Mouse (Mus musculus): ENCODE measurements around the gene Ddrgk1. TPM values are rescaled to one million over a fixed set of nuclear protein-coding genes. Genes with fewer than 3 reads are reported as not detected.

Ddrgk1 gene
- polyA plus RNA-seq, 1 experiment from 2014 or later = 138 TPM

DNA sequence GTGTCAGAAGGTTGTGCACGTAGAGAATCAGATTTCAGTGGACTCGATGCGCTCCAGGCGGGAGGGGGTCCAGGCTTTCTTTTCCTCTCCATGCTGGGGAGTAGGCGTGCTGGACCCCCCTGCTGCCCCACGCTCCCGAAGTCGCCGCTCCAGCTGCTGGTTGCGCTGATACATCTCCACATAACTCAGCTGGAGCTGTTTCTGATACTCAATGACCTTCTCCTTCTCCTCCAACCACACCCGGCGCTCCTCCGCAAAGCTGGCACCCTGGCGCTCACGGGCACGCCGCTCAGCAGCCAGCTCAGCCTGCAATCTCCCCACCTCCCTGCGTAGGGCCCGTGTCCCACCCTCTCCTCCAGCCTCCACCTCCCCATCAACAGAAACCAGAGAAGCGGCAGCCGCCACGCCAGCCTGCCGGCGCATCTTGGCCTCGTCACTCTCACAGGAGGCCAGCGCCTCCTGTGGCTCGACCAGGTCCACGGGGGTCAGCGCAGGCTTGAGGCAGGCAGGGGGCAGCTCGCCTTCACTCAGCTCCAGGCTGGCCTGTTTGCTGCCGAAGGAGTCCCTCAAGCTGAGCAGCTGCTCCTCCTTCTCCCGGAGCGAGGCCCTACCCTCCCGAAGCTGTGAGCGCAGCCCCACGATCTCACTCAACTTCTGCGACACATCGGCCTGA lies 29.6 kb downstream of the Ddrgk1 start:
- DNase-seq (ENCODE audit: low read depth, low spot score) = no peak
- no peak for TF ChIP-seq CTCF (IDR thresholded peaks at IDR 0.05)
- ATAC-seq = no peak
- H3K27me3 ChIP-seq = no peaks in the 10 kb centered on the region
- POLR2A ChIA-PET = no interaction called here
- in situ Hi-C loops (cut with MboI; ENCODE audit: low pct_unique_long_range_greater_than_20kb) = no loop called here
- CTCF ChIA-PET = no interaction called here

DNA sequence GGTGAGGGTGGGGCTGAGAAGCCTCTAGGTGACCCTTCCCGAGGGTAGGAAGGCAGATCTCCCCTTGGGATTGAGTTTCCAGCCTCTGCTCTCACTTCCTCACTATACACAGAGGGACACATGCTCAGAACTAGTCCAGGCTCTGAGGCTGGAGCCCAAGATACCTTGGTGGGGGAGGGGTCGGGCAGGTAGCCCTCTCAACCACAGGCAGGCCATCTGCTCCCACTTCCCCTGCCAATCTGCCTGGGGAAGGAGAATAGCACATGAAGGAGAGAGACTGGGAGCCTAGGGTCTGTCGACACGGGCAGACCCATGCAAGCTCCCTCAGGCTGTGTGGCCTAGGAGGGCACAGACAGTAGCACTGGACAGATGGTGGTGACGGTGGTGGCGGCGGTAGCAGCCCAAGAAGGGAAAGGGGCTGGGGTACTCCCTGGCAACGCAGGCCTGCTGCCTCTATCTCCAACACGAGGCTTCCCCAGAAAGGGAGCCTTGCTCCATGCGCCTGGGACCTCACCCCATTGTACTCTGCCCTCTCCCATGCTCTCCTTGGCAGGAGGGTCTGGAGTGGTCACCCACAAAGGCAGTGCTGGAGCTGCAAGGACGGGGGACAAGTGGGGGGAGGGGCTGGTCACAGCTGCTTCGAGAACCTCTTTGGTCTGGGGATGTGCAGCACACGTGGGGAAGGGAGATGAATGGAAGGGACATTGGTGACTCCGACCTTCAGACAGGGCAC lies 30.3 kb downstream of the Ddrgk1 start:
- DNase-seq (ENCODE audit: low read depth, low spot score) = no peak
- TF ChIP-seq CTCF (IDR thresholded peaks at IDR 0.05) = no peak
- POLR2A ChIA-PET = no interaction called here
- ATAC-seq = no peak
- H3K27me3 ChIP-seq = no peaks in the 10 kb centered on the region
- in situ Hi-C loops (cut with MboI; ENCODE audit: low pct_unique_long_range_greater_than_20kb) = no loop called here
- CTCF ChIA-PET = no interaction called here

GRCm38 (mm10) chr2:130632887-130633675 lies 31.4 kb downstream of the Ddrgk1 start:
- in situ Hi-C loops (cut with MboI; ENCODE audit: low pct_unique_long_range_greater_than_20kb) = no loop called here
- POLR2A ChIA-PET = interaction anchor here (0.6 to 0.7 kb wide), 2 partner anchors 9 to 24 kb away, joined by 3 to 4 read pairs; no protein-coding TSS in a partner anchor
- DNase-seq (ENCODE audit: low read depth, low spot score) (no peak), ATAC-seq (no peak)
- CTCF ChIA-PET = no interaction called here
- no peak for TF ChIP-seq CTCF (IDR thresholded peaks at IDR 0.05)
- H3K27me3 ChIP-seq = no peaks in the 10 kb centered on the region

DNA sequence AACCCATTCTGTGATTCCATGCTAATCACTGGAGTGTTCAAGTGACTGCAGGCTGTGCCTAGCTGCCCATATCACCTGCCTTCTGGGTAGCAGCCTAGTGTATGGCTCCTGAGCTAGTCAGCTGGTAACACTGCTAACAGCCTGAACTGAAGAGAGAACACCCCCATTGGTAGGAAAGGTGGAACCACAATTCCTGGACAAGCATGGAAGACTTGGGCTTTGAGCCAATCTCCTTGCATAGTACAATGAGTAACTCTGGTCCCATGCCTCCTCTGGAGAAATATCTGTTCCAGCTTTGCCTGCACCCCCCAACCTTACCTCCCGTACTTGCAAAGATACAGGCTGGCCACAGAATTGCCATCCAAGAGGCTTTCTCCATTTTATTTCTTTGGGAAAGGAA lies 32.0 kb downstream of the Ddrgk1 start:
- ChIA-PET CTCF (no interaction called here), POLR2A (interaction anchor here (0.6 to 0.7 kb wide), 2 partner anchors 10 to 23 kb away, joined by 3 to 4 read pairs; no protein-coding TSS in a partner anchor)
- no peak for ATAC-seq
- DNase-seq (ENCODE audit: low read depth, low spot score) = no peak
- H3K27me3 ChIP-seq = no peaks in the 10 kb centered on the region
- in situ Hi-C loops (cut with MboI; ENCODE audit: low pct_unique_long_range_greater_than_20kb) = no loop called here
- no peak for TF ChIP-seq CTCF (IDR thresholded peaks at IDR 0.05)

DNA sequence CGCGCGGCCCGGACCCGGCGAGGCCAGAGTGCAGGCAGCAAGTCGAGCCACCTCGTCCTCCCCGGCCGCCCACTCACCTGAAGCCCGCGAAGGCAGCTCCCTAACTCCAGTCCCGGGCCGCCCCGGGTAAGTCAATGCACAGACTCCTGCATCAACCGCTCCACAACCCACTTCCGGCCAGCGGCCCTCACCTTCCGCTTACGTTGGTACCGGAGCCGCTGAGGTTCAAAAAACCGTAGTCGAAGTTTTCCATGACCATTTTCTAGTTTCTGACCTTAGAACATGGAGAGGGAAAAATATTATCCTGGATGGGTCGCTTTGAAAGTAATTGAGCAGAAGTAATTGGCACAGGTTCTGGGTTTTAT lies 34.6 kb downstream of the Ddrgk1 start, which contains the start of the genes Fastkd5 and Ubox5:
TSS of gene Fastkd5 (minus strand) at position 189 of the 365 bp plus-strand sequence.
TSS of gene Ubox5 (minus strand) at position 200 of the 365 bp plus-strand sequence.
- in situ Hi-C loops (cut with MboI; ENCODE audit: low pct_unique_long_range_greater_than_20kb) = no loop called here
- TF ChIP-seq CTCF (IDR thresholded peaks at IDR 0.05) = no peak
- ATAC-seq (peak; percentile 61), DNase-seq (ENCODE audit: low read depth, low spot score) (no peak)
- CTCF ChIA-PET = no interaction called here
- H3K27me3 ChIP-seq = no peaks in the 10 kb centered on the region
- POLR2A ChIA-PET = no interaction called here

- peak; percentile 55 for ATAC-seq
- no peaks in the 10 kb centered on the region for H3K27me3 ChIP-seq
- ChIA-PET CTCF (no interaction called here), POLR2A (no interaction called here)
- in situ Hi-C loops (cut with MboI; ENCODE audit: low pct_unique_long_range_greater_than_20kb) = no loop called here
- DNase-seq (ENCODE audit: low read depth, low spot score) = no peak
- no peak for TF ChIP-seq CTCF (IDR thresholded peaks at IDR 0.05)
Observed at GRCm38 (mm10) chr2:130629080-130629838, 35.2 kb downstream of the Ddrgk1 start.

DNA sequence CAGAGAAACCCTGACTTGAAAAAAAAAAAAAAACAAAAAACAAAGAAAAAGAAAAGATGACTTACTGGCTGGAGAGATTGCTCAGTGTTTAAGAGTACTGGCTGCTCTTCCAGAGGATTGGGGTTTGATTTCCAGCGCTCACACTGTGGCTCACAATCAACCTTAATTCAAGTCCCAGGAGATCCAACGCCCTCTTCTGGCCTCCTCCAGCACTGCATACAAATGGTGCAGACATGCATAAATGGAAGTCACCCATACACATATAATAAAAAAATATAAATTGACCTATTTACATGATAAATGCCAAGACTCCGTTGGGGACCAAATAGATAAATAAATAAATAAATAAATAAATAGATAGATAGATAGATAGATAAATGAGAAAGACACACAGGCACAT lies 36.0 kb downstream of the Ddrgk1 start:
- no peak for TF ChIP-seq CTCF (IDR thresholded peaks at IDR 0.05)
- ATAC-seq = no peak
- in situ Hi-C loops (cut with MboI; ENCODE audit: low pct_unique_long_range_greater_than_20kb) = no loop called here
- DNase-seq (ENCODE audit: low read depth, low spot score) = no peak
- ChIA-PET CTCF (no interaction called here), POLR2A (interaction anchor here (0.7 kb wide), 1 partner anchor 9 kb away, joined by 7 read pairs; no protein-coding TSS in a partner anchor)
- H3K27me3 ChIP-seq = no peaks in the 10 kb centered on the region

DNA sequence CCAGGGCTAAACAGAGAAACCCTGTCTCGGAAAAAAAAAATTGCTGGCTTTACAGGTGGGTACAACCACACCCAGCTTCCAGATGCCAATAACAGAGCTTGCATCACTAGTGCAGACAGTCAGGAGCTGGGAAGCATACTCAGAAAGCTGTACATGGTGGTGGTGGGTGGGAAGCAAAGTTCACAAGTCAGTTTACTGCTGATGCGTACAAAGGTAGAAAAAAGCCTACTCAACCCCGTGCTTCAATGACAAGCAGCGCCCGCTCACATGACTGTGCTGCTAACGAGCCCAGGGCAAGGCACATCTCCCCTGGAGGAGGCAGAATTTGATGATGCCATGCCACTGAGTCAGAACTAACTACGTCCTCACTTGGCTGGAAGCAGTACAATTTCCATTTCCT lies 45.5 kb downstream of the Ddrgk1 start:
- no peaks in the 10 kb centered on the region for H3K27me3 ChIP-seq
- ATAC-seq = no peak
- CTCF ChIA-PET = no interaction called here
- in situ Hi-C loops (cut with MboI; ENCODE audit: low pct_unique_long_range_greater_than_20kb) = loop anchor here (10.0 kb wide), 1 partner anchor 146 kb away; no protein-coding TSS in a partner anchor
- POLR2A ChIA-PET = no interaction called here
- TF ChIP-seq CTCF (IDR thresholded peaks at IDR 0.05) = no peak
- DNase-seq (ENCODE audit: low read depth, low spot score) = no peak

- no peak for DNase-seq (ENCODE audit: low read depth, low spot score)
- in situ Hi-C loops (cut with MboI; ENCODE audit: low pct_unique_long_range_greater_than_20kb) = loop anchor here (10.0 kb wide), 1 partner anchor 152 kb away; no protein-coding TSS in a partner anchor
- ATAC-seq = no peak
- ChIA-PET CTCF (interaction anchor here (0.7 to 1.9 kb wide), 9 partner anchors 9 to 154 kb away, joined by 3 to 11 read pairs (median 3); partner anchors contain the start of gene Ddrgk1), POLR2A (no interaction called here)
- TF ChIP-seq CTCF (IDR thresholded peaks at IDR 0.05) = peak; percentile 69
- no peaks in the 10 kb centered on the region for H3K27me3 ChIP-seq
Observed at GRCm38 (mm10) chr2:130613091-130613490, 51.4 kb downstream of the Ddrgk1 start.

Other genes starting within 250 kb of the Ddrgk1 start
- 67.1 TPM for gene Vps16, start 240.3 kb downstream of the Ddrgk1 start, polyA plus RNA-seq (2021)
- 29.9 TPM for gene Pced1a, start 240.0 kb downstream of the Ddrgk1 start, polyA plus RNA-seq (2021)
- gene Ptpra, start 214.4 kb downstream of the Ddrgk1 start, polyA plus RNA-seq (2021) = 90.4 TPM
- gene Mrps26, start 100.9 kb downstream of the Ddrgk1 start, polyA plus RNA-seq (2021) = 73.1 TPM
- gene Oxt, start 88.5 kb downstream of the Ddrgk1 start, polyA plus RNA-seq (2021) = not detected
- gene Avp, start 82.1 kb downstream of the Ddrgk1 start, polyA plus RNA-seq (2021) = not detected
- gene Fastkd5, start 34.6 kb downstream of the Ddrgk1 start, polyA plus RNA-seq (2021) = 8.1 TPM
- 8.9 TPM for gene Ubox5, start 34.6 kb downstream of the Ddrgk1 start, polyA plus RNA-seq (2021)
- gene Lzts3, start 21.9 kb downstream of the Ddrgk1 start, polyA plus RNA-seq (2021) = 14.6 TPM
- gene Itpa, start 3.0 kb upstream of the Ddrgk1 start, polyA plus RNA-seq (2021) = 59.1 TPM
- gene Slc4a11, start 32.9 kb upstream of the Ddrgk1 start, polyA plus RNA-seq (2021) = 15.2 TPM
- gene 4930402H24Rik, start 241.7 kb upstream of the Ddrgk1 start, polyA plus RNA-seq (2021) = 50.9 TPM
- 32.9 TPM for gene Atrn, start 241.8 kb upstream of the Ddrgk1 start, polyA plus RNA-seq (2021)

Data from Patski (cell line).